Mouse (Mus musculus) liver, embryonic 11.5 days (tissue): Measurements from ENCODE around the gene Pbrm1. TPM values are rescaled to one million over a fixed set of nuclear protein-coding genes. Genes with fewer than 3 reads are reported as not detected.

ENCODE experiments used
- ATAC-seq: fragments of 200-750 bp; cut with Nextera tagmentation; replicated peaks from 2 replicates; pipeline ENCODE4 v1.8.0; 2017; ENCODE audit warnings: moderate number of reproducible peaks, mild to moderate bottlenecking, moderate TSS enrichment, moderate library complexity; ENCODE audit not compliant: low FRiP score
- DNase-seq: peaks from one replicate; pipeline ENCODE4 v3.0.0-alpha.2; 2017; ENCODE audit warnings: low spot score
- H3K27ac ChIP-seq: fragments of 300-500 bp; sonication (generic); 2 replicates; pipeline ENCODE4 v1.5.1; 2014; ENCODE audit warnings: mild to moderate bottlenecking, low read depth, low read length, control low read depth
- H3K27me3 ChIP-seq: fragments of 300-500 bp; sonication (generic); replicated peaks from 2 replicates; pipeline ENCODE4 v1.6.1; 2014; ENCODE audit warnings: low read length, mixed read lengths; ENCODE audit not compliant: control insufficient read depth, insufficient read depth
- H3K36me3 ChIP-seq: fragments of 300-500 bp; sonication (generic); 2 replicates; pipeline ENCODE4 v1.6.1; 2014; ENCODE audit warnings: mild to moderate bottlenecking, low read length, moderate library complexity, mixed read lengths; ENCODE audit not compliant: control insufficient read depth, insufficient read depth
- H3K4me1 ChIP-seq: fragments of 300-500 bp; sonication (generic); replicated peaks from 2 replicates; pipeline ENCODE4 v1.6.1; 2014; ENCODE audit warnings: low read length, mixed read lengths; ENCODE audit not compliant: control insufficient read depth, insufficient read depth
- H3K4me2 ChIP-seq: fragments of 300-500 bp; sonication (generic); 2 replicates; pipeline ENCODE4 v1.6.1; 2014; ENCODE audit warnings: mild to moderate bottlenecking, control low read depth, moderate library complexity
- H3K4me3 ChIP-seq: fragments of 300-500 bp; sonication (generic); 2 replicates; pipeline ENCODE4 v1.5.1; 2014; ENCODE audit warnings: low read depth, low read length, control low read depth
- H3K9ac ChIP-seq: fragments of 300-500 bp; sonication (generic); 2 replicates; pipeline ENCODE4 v1.6.1; 2014; ENCODE audit warnings: low read depth, low read length, control low read depth
- H3K9me3 ChIP-seq: fragments of 300-500 bp; sonication (generic); 2 replicates; pipeline ENCODE4 v1.6.1; 2016; ENCODE audit warnings: low read length, inconsistent platforms, mixed read lengths; ENCODE audit not compliant: control insufficient read depth
- whole genome bisulfite sequencing: fragments of 180-500 bp; shearing (Covaris S2); extraction: QIAGEN DNeasy Blood & Tissue Kit; methylation state at CpG from one replicate; pipeline ENCODE4 v1.1.7; 2014; 5-methylcytosine and 5-hydroxymethylcytosine counted together
- polyA plus RNA-seq: library from polyadenylated mRNA; unstranded; fragments of >200 nt; fragmentation: Nextera tagmentation; extraction: Ambion mirVana; gene quantifications from 2 replicates; pipeline ENCODE4 v1.2.1, GENCODE M21; 2014

Gene Pbrm1
- polyA plus RNA-seq, 1 experiment from 2014 or later = 73.0 TPM

- H3K4me1 ChIP-seq = peaks cover 14% of the 10 kb centered on the region
- no peaks in the 10 kb centered on the region for H3K9me3 ChIP-seq
- peaks cover 26% of the 10 kb centered on the region for H3K36me3 ChIP-seq
- H3K9ac ChIP-seq = no peak overlapping the region
- H3K4me3 ChIP-seq = no peak overlapping the region
- no peak overlapping the region for H3K4me2 ChIP-seq
- no peaks in the 10 kb centered on the region for H3K27me3 ChIP-seq
- ATAC-seq = peak; percentile 75
- WGBS = 56% methylated on average over 5 of the region's 5 CpGs
- H3K27ac ChIP-seq = no peak overlapping the region
- DNase-seq = no peak
Measured at GRCm38 (mm10) chr14:31006779-31007178, 12.2 kb upstream of the Pbrm1 start.

GRCm38 (mm10) chr14:31011588-31011987, 7.3 kb upstream of the Pbrm1 start:
- Histone ChIP-seq H3K4me3 (no peak overlapping the region), H3K9ac (no peak overlapping the region), H3K27ac (no peak overlapping the region), H3K4me1 (peaks cover 14% of the 10 kb centered on the region), H3K9me3 (no peaks in the 10 kb centered on the region), H3K36me3 (peaks cover 69% of the 10 kb centered on the region), H3K4me2 (no peak overlapping the region), H3K27me3 (no peaks in the 10 kb centered on the region)
- 89% methylated on average over 3 of the region's 3 CpGs for whole genome bisulfite sequencing
- DNase-seq (no peak), ATAC-seq (no peak)

- no peak overlapping the region for H3K4me2 ChIP-seq
- no peak overlapping the region for H3K4me3 ChIP-seq
- H3K36me3 ChIP-seq = peaks cover 75% of the 10 kb centered on the region
- no peak overlapping the region for H3K27ac ChIP-seq
- H3K9ac ChIP-seq = no peak overlapping the region
- ATAC-seq (no peak), DNase-seq (no peak)
- no peaks in the 10 kb centered on the region for H3K9me3 ChIP-seq
- peaks cover 17% of the 10 kb centered on the region for H3K4me1 ChIP-seq
- 93% methylated on average over 2 of the region's 2 CpGs for WGBS
- no peaks in the 10 kb centered on the region for H3K27me3 ChIP-seq
Measured at GRCm38 (mm10) chr14:31013928-31014327, 5.0 kb upstream of the Pbrm1 start.

- Histone ChIP-seq H3K27ac (peak overlapping the region; percentile 45; the same call in 1 of the 2 replicates), H3K27me3 (no peaks in the 10 kb centered on the region), H3K9ac (peak overlapping the region; percentile 81; the same call in 1 of the 2 replicates), H3K4me1 (peaks cover 22% of the 10 kb centered on the region), H3K36me3 (peaks cover 62% of the 10 kb centered on the region), H3K9me3 (no peaks in the 10 kb centered on the region), H3K4me2 (peak overlapping the region; percentile 91), H3K4me3 (peak overlapping the region; percentile 60)
- ATAC-seq (no peak), DNase-seq (no peak)
- 24% methylated on average over 1 of the region's 1 CpGs for WGBS
Measured at GRCm38 (mm10) chr14:31016063-31016462, 2.9 kb upstream of the Pbrm1 start.

- DNase-seq (no peak), ATAC-seq (no peak; the same call in 1 of the 2 replicates)
- Histone ChIP-seq H3K4me2 (peak overlapping the region; percentile 91), H3K27ac (peak overlapping the region; percentile 97), H3K36me3 (peaks cover 45% of the 10 kb centered on the region), H3K4me1 (peaks cover 27% of the 10 kb centered on the region), H3K27me3 (no peaks in the 10 kb centered on the region), H3K9ac (peak overlapping the region; percentile 81), H3K4me3 (peak overlapping the region; percentile 60), H3K9me3 (no peaks in the 10 kb centered on the region)
- 1% methylated on average over 2 of the region's 2 CpGs for WGBS
Measured at GRCm38 (mm10) chr14:31017854-31018253, 1.1 kb upstream of the Pbrm1 start.

GRCm38 (mm10) chr14:31019331-31020205, 630 bp downstream of the Pbrm1 start:
- ATAC-seq = peak; percentile 88
- H3K36me3 ChIP-seq = peaks cover 30% of the 10 kb centered on the region
- 4% methylated on average over 50 of the region's 56 CpGs for WGBS

GRCm38 (mm10) chr14:31022579-31022978, 3.6 kb downstream of the Pbrm1 start:
- no peak overlapping the region for H3K9ac ChIP-seq
- H3K4me2 ChIP-seq = no peak overlapping the region
- no peak overlapping the region for H3K27ac ChIP-seq
- no peak for DNase-seq
- no peak overlapping the region for H3K4me3 ChIP-seq
- H3K36me3 ChIP-seq = peaks cover 27% of the 10 kb centered on the region
- peaks cover 13% of the 10 kb centered on the region for H3K4me1 ChIP-seq
- H3K27me3 ChIP-seq = no peaks in the 10 kb centered on the region
- no peak for ATAC-seq
- H3K9me3 ChIP-seq = no peaks in the 10 kb centered on the region
- WGBS = 52% methylated on average over 1 of the region's 1 CpGs

More at GRCm38 (mm10) chr14:31019331-31020205, 630 bp downstream of the Pbrm1 start:
- Histone ChIP-seq H3K27me3 (no peaks in the 10 kb centered on the region), H3K4me2 (peak overlapping the region; percentile 73), H3K4me1 (peaks cover 29% of the 10 kb centered on the region), H3K9ac (peak overlapping the region; percentile 81), H3K27ac (peak overlapping the region; percentile 97), H3K9me3 (no peaks in the 10 kb centered on the region), H3K4me3 (peak overlapping the region; percentile 60)
- peak; percentile 86 for DNase-seq

GRCm38 (mm10) chr14:31025785-31026184, 6.8 kb downstream of the Pbrm1 start:
- Histone ChIP-seq H3K36me3 (peaks cover 36% of the 10 kb centered on the region), H3K4me3 (no peak overlapping the region), H3K9me3 (no peaks in the 10 kb centered on the region), H3K9ac (no peak overlapping the region), H3K27me3 (no peaks in the 10 kb centered on the region), H3K4me1 (peaks cover 8% of the 10 kb centered on the region), H3K4me2 (no peak overlapping the region), H3K27ac (no peak overlapping the region)
- ATAC-seq (no peak), DNase-seq (no peak)
- WGBS = 77% methylated on average over 3 of the region's 3 CpGs
